Mouse (Mus musculus) cerebellum, postnatal 14 days (tissue): ENCODE data around the gene Olfr1310.
"Not testable (repeated sequence)": the region's sequence is repeated elsewhere in the genome, so short reads cannot be mapped to it uniquely, and the experiment has no call there.

ENCODE experiments used
- DNase-seq, 2 experiments: peaks; one replicate each; pipeline ENCODE4 v3.0.0; 2021; ENCODE audit warnings: mixed read lengths in 2 of 2

Olfr1310 gene

DNA sequence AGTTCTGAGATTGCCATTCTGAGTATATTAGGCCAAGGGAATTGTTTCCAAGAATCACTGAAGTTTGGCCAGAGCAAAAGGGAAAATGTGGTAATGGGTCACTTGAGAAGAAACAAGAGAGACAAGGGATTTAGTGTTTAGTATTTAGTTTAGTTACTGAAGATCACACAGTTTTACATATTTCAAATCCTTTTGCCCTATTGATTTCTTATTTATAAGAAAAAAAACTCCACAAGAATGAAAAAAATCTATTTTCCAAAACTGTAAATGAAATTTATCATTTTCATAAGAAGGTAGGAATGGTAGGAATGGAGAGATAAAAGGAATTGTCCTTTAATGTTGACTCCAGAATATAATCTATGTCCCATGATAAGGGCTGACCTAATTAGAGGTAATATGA lies at the start of gene Olfr1310:
Olfr1310 (minus strand) TSS at position 101 of the 400 bp plus-strand sequence.
- no peak for DNase-seq

GRCm38 (mm10) chr2:112050138-112050537 lies 37.6 kb upstream of the Olfr1310 start, which contains the start of gene Olfr1312:
Gene Olfr1312, minus strand, starts transcription at chr2:112050238.
- no peak for DNase-seq

DNA sequence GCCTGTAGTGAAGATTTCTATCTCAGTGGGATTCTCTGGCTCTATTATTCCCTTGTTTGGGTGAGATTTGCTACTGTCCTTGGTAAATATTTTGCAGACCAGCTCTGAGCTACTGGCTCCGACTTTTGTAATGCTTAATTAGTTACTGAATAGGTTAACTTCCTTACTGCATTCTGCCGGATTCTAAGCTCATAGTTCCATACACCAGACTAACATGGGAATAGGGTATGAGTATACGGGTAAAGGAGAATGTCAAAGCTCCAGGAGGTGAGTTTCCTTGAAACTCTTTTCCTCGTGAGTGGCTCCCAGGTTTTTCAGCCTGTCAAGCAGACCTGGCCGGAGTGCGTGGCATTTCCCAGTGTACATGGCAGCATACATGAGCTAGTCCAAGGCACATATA lies 14.5 kb upstream of the Olfr1310 start:
- not testable (repeated sequence) for DNase-seq

- DNase-seq = no peak
Measured at GRCm38 (mm10) chr2:112024312-112024711, 11.8 kb upstream of the Olfr1310 start, which contains the start of gene Olfr1311. Gene Olfr1311, minus strand, starts transcription at chr2:112024412.

DNA sequence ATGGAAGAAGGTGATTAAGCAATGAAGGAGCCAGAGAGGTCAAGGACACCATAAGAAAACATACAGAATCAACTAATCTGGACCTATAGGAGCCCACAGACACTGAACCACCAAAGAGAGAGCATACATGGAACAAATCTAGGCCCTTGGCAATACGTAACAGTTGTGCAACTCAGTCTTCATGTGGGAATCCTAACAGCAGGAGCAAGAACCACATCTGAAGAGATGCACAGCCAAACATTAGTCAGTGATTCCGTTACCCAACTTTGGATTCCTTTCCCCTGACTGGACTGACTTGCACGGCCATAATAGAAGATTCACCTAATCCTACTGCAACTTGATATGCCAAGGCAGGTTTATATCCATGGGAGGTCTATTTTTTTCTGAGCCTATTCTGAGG lies 2.4 kb upstream of the Olfr1310 start:
- DNase-seq = no peak

DNA sequence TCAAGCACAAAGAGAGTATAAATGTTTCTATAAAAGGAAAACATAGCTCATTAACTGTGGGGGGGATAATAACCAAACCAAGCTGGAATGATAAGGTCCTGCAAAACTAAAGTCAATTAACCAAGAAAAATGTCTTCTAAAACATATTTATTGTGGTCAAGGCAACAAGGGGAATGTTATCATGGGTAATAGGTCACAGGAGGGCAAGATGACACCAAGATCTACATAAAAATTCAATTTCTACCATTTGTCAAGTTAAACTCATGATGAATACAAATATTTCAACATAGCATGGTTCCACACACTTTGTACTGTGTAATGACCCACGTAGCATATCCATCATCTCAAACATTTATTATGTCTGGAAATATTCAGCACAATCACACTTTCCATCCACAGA lies 22.3 kb downstream of the Olfr1310 start, which contains the start of gene Olfr1309:
Olfr1309 (minus strand) TSS at position 101 of the 400 bp plus-strand sequence.
- no peak for DNase-seq

- no peak for DNase-seq
Measured at GRCm38 (mm10) chr2:111964844-111965243, 47.7 kb downstream of the Olfr1310 start, which contains the start of gene Olfr1308. Gene Olfr1308, minus strand, starts transcription at chr2:111964944.
